Comparison of ENCODE assay signal across 8 mouse cellular contexts in the genomic region with DNA sequence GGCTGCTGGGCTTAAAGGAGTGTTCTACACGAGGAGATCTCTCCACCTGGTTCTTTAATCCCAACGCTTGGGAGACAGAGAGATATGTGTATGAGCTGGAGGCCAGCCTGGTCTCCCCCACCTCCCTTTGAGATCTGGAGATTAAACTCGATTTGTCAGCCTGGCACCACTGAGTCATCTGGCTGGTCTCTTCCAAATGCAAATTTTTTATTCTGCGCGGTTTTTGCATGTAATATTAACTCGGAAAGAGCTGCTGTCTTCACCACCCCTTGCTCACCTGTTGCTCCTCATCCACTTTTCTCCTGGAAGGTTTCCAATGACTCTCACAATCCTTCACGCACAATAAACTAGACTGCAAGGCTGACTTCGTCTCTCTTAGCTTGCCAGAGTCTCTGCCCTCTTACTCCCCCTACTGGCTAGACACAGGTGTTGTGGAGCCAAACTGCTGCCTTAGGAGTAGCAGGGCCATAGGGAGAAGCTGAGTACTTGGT. TPM values are rescaled to one million over a fixed set of nuclear protein-coding genes. Genes with fewer than 3 reads are reported as not detected.
DNase-seq lines count a peak whose midpoint lies in the region; ATAC-seq and TF ChIP-seq lines count a peak whose summit lies in the region.

A gene (minus strand): TSS at position 331 of the 491 bp plus-strand sequence.

- H3K4me3 ChIP-seq in embryonic facial prominence, embryonic 14.5 days (ENCODE audit: low read depth, low read length): 0 out of 2 replicates have a peak within 1 kb of the TSS, but pooled peaks have one; percentile 17
- H3K4me3 ChIP-seq in heart, embryonic 14.5 days (ENCODE audit: control insufficient read depth in 1 of 2, insufficient read depth in 1 of 2, low read depth in 1 of 2, low read length in 2 of 2): no peak within 1 kb of the TSS
- H3K4me3 ChIP-seq in kidney, postnatal 0 days (replicated peaks; ENCODE audit: low read depth, low read length): no peak within 1 kb of the TSS
- H3K4me3 ChIP-seq in liver, embryonic 16.5 days (ENCODE audit: low read depth, low read length): no peak within 1 kb of the TSS
- H3K4me3 ChIP-seq in neural tube, embryonic 12.5 days: no peak within 1 kb of the TSS

- H3K9ac ChIP-seq in embryonic facial prominence, embryonic 14.5 days (ENCODE audit: low read depth, low read length): 0 out of 2 replicates have a peak within 1 kb of the TSS, but pooled peaks have one; percentile 31
- no peak within 1 kb of the TSS; the same call in 1 of the 2 replicates for H3K9ac ChIP-seq in heart, embryonic 14.5 days (ENCODE audit: low read length)
- H3K9ac ChIP-seq in kidney, postnatal 0 days (ENCODE audit: low read depth, low read length): no peak within 1 kb of the TSS
- H3K9ac ChIP-seq in liver, embryonic 16.5 days (ENCODE audit: low read depth, low read length): no peak within 1 kb of the TSS
- no peak within 1 kb of the TSS for H3K9ac ChIP-seq in neural tube, embryonic 12.5 days

- WGBS in embryonic facial prominence, embryonic 14.5 days: 3% methylated on average over 8 of the region's 8 CpGs
- WGBS in heart, embryonic 14.5 days: 5% methylated on average over 8 of the region's 8 CpGs
- 7% methylated on average over 8 of the region's 8 CpGs for WGBS in kidney, postnatal 0 days
- 6% methylated on average over 8 of the region's 8 CpGs for WGBS in liver, embryonic 16.5 days (ENCODE audit: insufficient replicate concordance)
- WGBS in neural tube, embryonic 12.5 days: 11% methylated on average over 8 of the region's 8 CpGs

- peak within 1 kb of the TSS; percentile 33; the same call in 1 of the 2 replicates for H3K27ac ChIP-seq in embryonic facial prominence, embryonic 14.5 days (replicated peaks; ENCODE audit: low read depth, low read length)
- no peak within 1 kb of the TSS for H3K27ac ChIP-seq in heart, embryonic 14.5 days (replicated peaks in 1 of 2; ENCODE audit: control insufficient read depth in 1 of 2, insufficient read depth in 1 of 2, low read depth in 2 of 2, low read length in 2 of 2)
- H3K27ac ChIP-seq in kidney, postnatal 0 days: peak within 1 kb of the TSS; percentile 51
- no peak within 1 kb of the TSS for H3K27ac ChIP-seq in liver, embryonic 16.5 days (ENCODE audit: low read length)
- no peak within 1 kb of the TSS for H3K27ac ChIP-seq in neural tube, embryonic 12.5 days

- peak; percentile 97 for DNase-seq in ES-CJ7 (ENCODE audit: low read depth, low spot score)
- peak; percentile 47 for DNase-seq in adrenal gland, postnatal 25 days
- peak; percentile 93 for DNase-seq in embryonic facial prominence, embryonic 14.5 days (ENCODE audit: low spot score)
- peak; percentile 94 for DNase-seq in kidney, postnatal 0 days (ENCODE audit: low spot score)
- peak; percentile 52 to 54 for DNase-seq in thymus, postnatal 36 days

- peaks cover 2% of the 10 kb centered on the region for H3K4me1 ChIP-seq in embryonic facial prominence, embryonic 14.5 days (ENCODE audit: control insufficient read depth, insufficient read depth, low read length)
- peaks cover 7% of the 10 kb centered on the region in 2 experiments; a peak in 3 of 4 replicates for H3K4me1 ChIP-seq in heart, embryonic 14.5 days (ENCODE audit: control insufficient read depth in 2 of 2, insufficient read depth in 2 of 2, low read length in 2 of 2)
- peaks cover 8% of the 10 kb centered on the region; the same call in 1 of the 2 replicates for H3K4me1 ChIP-seq in kidney, postnatal 0 days (replicated peaks; ENCODE audit: insufficient read depth, low read length)
- peaks cover 18% of the 10 kb centered on the region for H3K4me1 ChIP-seq in liver, embryonic 16.5 days (ENCODE audit: control insufficient read depth, low read depth, low read length)
- peaks cover 12% of the 10 kb centered on the region for H3K4me1 ChIP-seq in neural tube, embryonic 12.5 days

- peak within 1 kb of the TSS; percentile 44 for H3K4me2 ChIP-seq in embryonic facial prominence, embryonic 14.5 days (ENCODE audit: low read depth, low read length)
- peak within 1 kb of the TSS; percentile 35 for H3K4me2 ChIP-seq in heart, embryonic 14.5 days (ENCODE audit: low read length)
- peak within 1 kb of the TSS; percentile 23; the same call in 1 of the 2 replicates for H3K4me2 ChIP-seq in kidney, postnatal 0 days (ENCODE audit: low read length)
- no peak within 1 kb of the TSS for H3K4me2 ChIP-seq in liver, embryonic 16.5 days (ENCODE audit: low read depth, low read length)
- peak within 1 kb of the TSS; percentile 32; the same call in 1 of the 2 replicates for H3K4me2 ChIP-seq in neural tube, embryonic 12.5 days (replicated peaks)

- no peaks in the 10 kb centered on the region for H3K9me3 ChIP-seq in embryonic facial prominence, embryonic 14.5 days (ENCODE audit: control insufficient read depth, low read length)
- no peaks in the 10 kb centered on the region for H3K9me3 ChIP-seq in heart, embryonic 14.5 days (ENCODE audit: control insufficient read depth, low read length)
- H3K9me3 ChIP-seq in kidney, postnatal 0 days (replicated peaks; ENCODE audit: low read length): no peaks in the 10 kb centered on the region
- no peaks in the 10 kb centered on the region for H3K9me3 ChIP-seq in liver, embryonic 16.5 days (replicated peaks; ENCODE audit: control insufficient read depth, low read length)
- no peaks in the 10 kb centered on the region for H3K9me3 ChIP-seq in neural tube, embryonic 12.5 days

- H3K36me3 ChIP-seq in embryonic facial prominence, embryonic 14.5 days (ENCODE audit: control insufficient read depth, insufficient read depth, low read length): no peaks in the 10 kb centered on the region
- H3K36me3 ChIP-seq in heart, embryonic 14.5 days (ENCODE audit: control insufficient read depth, insufficient read depth, low read length): no peaks in the 10 kb centered on the region
- H3K36me3 ChIP-seq in kidney, postnatal 0 days (ENCODE audit: insufficient read depth, low read length): no peaks in the 10 kb centered on the region
- no peaks in the 10 kb centered on the region for H3K36me3 ChIP-seq in liver, embryonic 16.5 days (ENCODE audit: control insufficient read depth, insufficient read depth)
- H3K36me3 ChIP-seq in neural tube, embryonic 12.5 days: no peaks in the 10 kb centered on the region

- ATAC-seq in embryonic facial prominence, embryonic 14.5 days (ENCODE audit: low read depth): 0 out of 2 replicates have a peak, but pooled peaks have one; percentile 27
- no peak for ATAC-seq in heart, embryonic 14.5 days (ENCODE audit: insufficient number of reproducible peaks, insufficient read depth, low FRiP score, low read depth)
- ATAC-seq in kidney, postnatal 0 days (replicated peaks; ENCODE audit: low FRiP score, low read depth): no peak
- ATAC-seq in liver, embryonic 16.5 days (ENCODE audit: low read depth): no peak
- ATAC-seq in neural tube, embryonic 12.5 days (ENCODE audit: low FRiP score, low read depth): no peak

- H3K27me3 ChIP-seq in embryonic facial prominence, embryonic 14.5 days (replicated peaks; ENCODE audit: control insufficient read depth, insufficient read depth, low read length): no peaks in the 10 kb centered on the region
- H3K27me3 ChIP-seq in heart, embryonic 14.5 days (ENCODE audit: control insufficient read depth, insufficient read depth, low read length): no peaks in the 10 kb centered on the region
- no peaks in the 10 kb centered on the region for H3K27me3 ChIP-seq in kidney, postnatal 0 days (ENCODE audit: insufficient read depth, low read length)
- no peaks in the 10 kb centered on the region for H3K27me3 ChIP-seq in liver, embryonic 16.5 days (ENCODE audit: control insufficient read depth, insufficient read depth, low read depth, low read length)
- no peaks in the 10 kb centered on the region for H3K27me3 ChIP-seq in neural tube, embryonic 12.5 days (replicated peaks)

- TF ChIP-seq CTCF in kidney, postnatal 0 days (IDR thresholded peaks at IDR 0.05; ENCODE audit: low read depth): peak; percentile 94

RNA-seq across cellular contexts. Expression of the gene that starts here (rescaled TPM):
- 624 and 670 TPM in 2 replicates for total RNA-seq in adrenal gland, postnatal 25 days (2021)
- 96.4 and 107 TPM in 2 replicates for polyA plus RNA-seq in embryonic facial prominence, embryonic 14.5 days (2014; fragmentation: Nextera tagmentation; extraction: Ambion mirVana)
- polyA plus RNA-seq in heart, embryonic 14.5 days (2014; fragmentation: Nextera tagmentation; extraction: Ambion mirVana): 63.0 and 73.7 TPM in 2 replicates
- polyA plus RNA-seq in kidney, postnatal 0 days (2015; fragmentation: Nextera tagmentation; extraction: Ambion mirVana): 121 and 122 TPM in 2 replicates
- 29.6 and 30.7 TPM in 2 replicates for polyA plus RNA-seq in liver, embryonic 16.5 days (2015; fragmentation: Nextera tagmentation; extraction: Ambion mirVana)
- 73.3 and 78.3 TPM in 2 replicates for polyA plus RNA-seq in neural tube, embryonic 12.5 days (2016; fragmentation: Nextera tagmentation; extraction: Ambion mirVana)

Comparison
In these comparisons a context has a peak if more than half of its experiments do, and no peak if none do; other contexts are left out.
1. DNase-seq: peak in every context shown above with its lines; median percentile 97 in ES-CJ7; 94 in kidney, postnatal 0 days; 93 in embryonic facial prominence, embryonic 14.5 days; 53 in thymus, postnatal 36 days; 47 in adrenal gland, postnatal 25 days.
2. H3K27ac ChIP-seq: peak in embryonic facial prominence, embryonic 14.5 days (single experiment) and kidney, postnatal 0 days (single experiment); none in heart, embryonic 14.5 days (0 of 2), liver, embryonic 16.5 days (single experiment) and neural tube, embryonic 12.5 days (single experiment).